Mouse (Mus musculus) embryonic stem cell, embryonic (primary cell): ENCODE measurements around the gene Plpp7.

ENCODE experiments used
- CTCF ChIA-PET, 4 experiments: fragments of 300-600 bp in 2 of 4; fragments of 350-600 bp in 2 of 4; sonication (Branson Sonifier 250); formaldehyde crosslinking; loops; one replicate each; lab custom pipeline; 2022; ENCODE audit warnings: inconsistent platforms in 2 of 4; lab: Charles Lee
- POLR2A ChIA-PET, 4 experiments: fragments of 300-600 bp in 2 of 4; fragments of 350-600 bp in 2 of 4; sonication (Branson Sonifier 250); formaldehyde crosslinking; loops; one replicate each; lab custom pipeline; 2022; ENCODE audit warnings: antibody characterized with exemption in 4 of 4, inconsistent platforms in 1 of 4; lab: Charles Lee

Gene Plpp7

GRCm38 (mm10) chr2:32112548-32112947, 17.2 kb downstream of the Plpp7 start:
- POLR2A ChIA-PET = interaction anchor here in 1 of 4 experiments (0.6 kb wide), 1 partner anchor 19 kb away, joined by 4 read pairs; no protein-coding TSS in a partner anchor
- CTCF ChIA-PET = no interaction called here

DNA sequence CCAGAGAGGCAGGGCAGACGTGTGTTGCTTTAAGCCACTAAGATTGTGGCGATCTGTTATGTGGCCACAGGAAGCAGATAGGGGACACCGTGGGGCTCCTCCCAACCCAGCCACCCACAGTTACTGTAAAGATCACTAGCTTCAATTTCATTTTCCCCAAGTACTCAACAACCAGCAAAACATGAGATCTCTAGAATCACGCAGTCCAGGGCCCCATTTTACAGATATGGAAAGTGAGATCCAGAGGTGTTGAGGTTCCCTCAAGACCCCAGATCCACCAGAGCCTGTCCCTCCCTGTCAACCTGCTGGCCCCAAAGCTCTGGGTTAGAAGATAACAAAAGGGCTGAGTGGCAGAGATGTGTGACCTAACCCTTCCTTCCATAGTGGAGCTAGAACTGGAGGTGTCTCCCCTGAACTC, 20.5 kb downstream of the Plpp7 start:
- CTCF ChIA-PET = no interaction called here
- POLR2A ChIA-PET = interaction anchor here in 1 of 4 experiments (0.6 to 1.0 kb wide), 2 partner anchors 13 kb away, joined by 3 read pairs; no protein-coding TSS in a partner anchor

GRCm38 (mm10) chr2:32119802-32120750, 24.7 kb downstream of the Plpp7 start:
- POLR2A ChIA-PET = interaction anchor here in 1 of 4 experiments (0.7 kb wide), 2 partner anchors 9 to 196 kb away, joined by 3 to 9 read pairs; no protein-coding TSS in a partner anchor
- CTCF ChIA-PET = interaction anchor here in 1 of 4 experiments (0.7 kb wide), 1 partner anchor 739 kb away, joined by 6 read pairs; no protein-coding TSS in a partner anchor

DNA sequence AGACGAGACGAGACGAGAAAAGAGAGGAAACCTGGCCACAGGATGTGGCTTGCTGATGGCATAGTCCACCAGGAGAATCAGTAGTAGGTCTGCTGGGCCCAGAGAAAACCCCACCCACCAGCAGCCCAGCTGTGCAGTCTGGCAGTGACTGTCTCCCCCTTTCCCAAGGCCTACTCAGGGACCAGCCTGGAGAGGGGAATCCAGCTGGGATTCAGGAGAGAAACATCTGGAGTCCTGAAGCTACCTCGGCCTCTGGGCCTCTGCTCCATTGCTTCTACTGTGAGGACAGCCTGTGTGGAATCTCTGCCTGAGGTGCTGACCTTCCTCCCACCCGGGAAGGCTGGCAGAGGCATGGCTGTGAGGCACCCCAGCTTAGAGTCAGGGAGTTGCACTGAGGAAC, 25.8 kb downstream of the Plpp7 start:
- POLR2A ChIA-PET = no interaction called here
- CTCF ChIA-PET = interaction anchor here in 1 of 4 experiments (0.6 kb wide), 1 partner anchor 10 kb away, joined by 4 read pairs; no protein-coding TSS in a partner anchor

- POLR2A ChIA-PET = interaction anchor here in 2 of 4 experiments (0.6 to 0.8 kb wide), 4 partner anchors 40 to 184 kb away, joined by 3 to 4 read pairs (median 4); no protein-coding TSS in a partner anchor
- CTCF ChIA-PET = interaction anchor here in 1 of 4 experiments (0.6 kb wide), 1 partner anchor 9 kb away, joined by 4 read pairs; no protein-coding TSS in a partner anchor
These were observed 26.5 kb downstream of the Plpp7 start for GRCm38 (mm10) chr2:32121785-32122184.

DNA sequence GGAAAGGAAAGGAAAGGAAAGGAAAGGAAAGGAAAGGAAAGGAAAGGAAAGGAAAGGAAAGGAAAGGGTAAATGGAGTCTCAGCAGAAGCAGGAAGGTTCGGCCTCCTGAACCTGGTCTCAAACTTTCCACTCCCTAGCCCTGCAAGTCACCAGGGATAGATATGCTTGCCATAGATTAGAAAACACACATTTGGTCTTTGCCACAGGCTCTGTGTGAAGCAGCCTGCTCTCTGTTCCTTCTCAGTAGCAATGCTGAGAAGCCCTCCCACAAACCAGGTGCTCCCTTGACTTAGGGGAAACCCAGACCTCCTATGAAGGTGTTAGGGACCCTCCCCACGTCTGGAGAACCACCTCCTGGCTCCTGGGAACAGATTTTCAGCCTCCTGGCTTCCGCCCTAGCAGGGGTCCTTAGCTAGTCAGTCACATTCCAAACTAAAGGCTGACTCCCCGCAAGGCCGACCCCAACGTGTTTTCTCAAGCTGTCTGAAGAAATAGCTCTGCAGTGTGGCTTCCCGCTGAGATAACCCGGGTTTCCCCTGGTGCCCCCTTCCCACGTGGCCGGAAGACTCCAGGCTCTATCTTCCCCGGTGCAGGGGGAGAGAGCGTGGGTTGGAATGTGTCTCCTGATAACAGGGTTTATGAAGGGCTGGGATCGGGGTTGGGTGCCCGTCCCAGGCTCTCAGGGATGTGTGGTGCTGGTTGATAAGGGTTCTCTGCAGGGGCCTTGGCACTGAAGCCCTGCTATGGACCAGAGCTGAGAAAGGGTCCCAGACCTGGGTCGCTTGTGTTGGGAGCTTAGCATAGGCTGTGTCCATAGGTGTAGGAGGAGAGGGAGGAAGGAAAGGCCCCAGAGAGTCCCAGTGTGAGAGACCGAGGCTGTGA, 32.6 kb downstream of the Plpp7 start:
- POLR2A ChIA-PET = interaction anchor here in 2 of 4 experiments (0.6 to 2.1 kb wide), 9 partner anchors 12 to 343 kb away, joined by 3 to 6 read pairs (median 4); no protein-coding TSS in a partner anchor

GRCm38 (mm10) chr2:32128536-32128841, 33.2 kb downstream of the Plpp7 start:
- CTCF ChIA-PET = interaction anchor here (0.6 to 1.8 kb wide), 6 partner anchors 9 to 898 kb away, joined by 3 to 9 read pairs (median 4); no protein-coding TSS in a partner anchor
- POLR2A ChIA-PET = interaction anchor here in 2 of 4 experiments (0.6 to 2.1 kb wide), 11 partner anchors 10 to 344 kb away, joined by 3 to 6 read pairs (median 4); no protein-coding TSS in a partner anchor

More for the DNA sequence above, 32.6 kb downstream of the Plpp7 start:
- CTCF ChIA-PET = interaction anchor here (0.6 to 1.8 kb wide), 6 partner anchors 10 to 897 kb away, joined by 3 to 9 read pairs (median 4); no protein-coding TSS in a partner anchor

DNA sequence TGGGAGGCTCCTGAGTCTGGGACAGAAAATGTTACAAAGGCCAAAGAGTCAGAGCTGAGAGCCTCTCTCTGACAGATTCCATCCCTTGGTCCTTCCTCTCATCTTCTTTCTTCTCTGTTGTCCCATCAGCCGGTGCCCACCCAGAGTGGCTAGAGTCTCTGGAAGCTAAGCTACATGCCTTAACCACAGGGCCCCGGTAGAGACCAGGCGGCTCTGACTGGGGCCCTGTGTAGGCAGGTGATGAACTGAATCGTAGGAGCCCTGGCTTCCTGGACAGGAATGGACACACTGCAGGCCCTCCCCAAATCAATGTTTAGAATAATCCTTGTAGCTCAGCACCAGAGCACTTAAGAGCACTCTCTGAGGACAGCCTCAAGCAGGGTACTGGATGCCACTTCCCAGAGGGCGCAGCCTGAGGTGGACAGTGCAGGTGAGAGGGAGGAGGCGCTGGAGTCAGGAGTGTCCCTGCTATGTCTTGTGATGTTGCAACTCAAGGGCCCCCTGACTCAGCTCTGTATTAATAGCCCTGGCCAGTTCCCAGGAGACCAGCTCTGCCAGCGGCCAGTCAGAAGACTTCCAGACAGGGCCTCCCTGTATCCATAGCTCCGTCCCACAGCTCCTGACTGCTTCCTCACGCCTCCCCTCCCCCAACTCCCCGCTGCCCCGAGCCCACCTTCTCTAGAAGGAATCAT, 34.2 kb downstream of the Plpp7 start:
- CTCF ChIA-PET = interaction anchor here in 2 of 4 experiments (0.6 to 1.4 kb wide), 6 partner anchors 17 to 275 kb away, joined by 3 to 9 read pairs (median 3); no protein-coding TSS in a partner anchor
- POLR2A ChIA-PET = interaction anchor here in 3 of 4 experiments (0.6 to 2.1 kb wide), 12 partner anchors 8 to 96 kb away, joined by 3 to 6 read pairs (median 4); no protein-coding TSS in a partner anchor

DNA sequence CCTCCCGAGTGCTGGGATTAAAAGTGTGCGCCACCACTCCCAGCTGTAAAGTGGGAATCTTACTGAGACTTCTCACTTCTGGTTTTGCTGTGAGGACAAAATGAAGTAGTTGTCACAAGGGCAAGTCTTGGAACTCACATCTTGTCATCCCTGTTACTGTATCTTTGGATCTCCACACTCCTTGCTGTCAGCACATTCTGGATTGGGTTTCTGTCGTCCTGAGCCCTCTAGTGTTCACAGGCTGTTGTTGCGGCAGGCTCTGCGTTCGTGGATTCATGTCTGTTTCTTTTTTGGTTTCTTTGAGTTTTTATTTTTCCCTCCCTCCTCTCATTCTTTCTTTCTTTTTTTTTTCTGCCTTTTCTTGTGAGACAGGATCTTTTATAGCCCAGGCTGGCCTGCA, 35.1 kb downstream of the Plpp7 start:
- POLR2A ChIA-PET = interaction anchor here in 3 of 4 experiments (0.7 to 1.3 kb wide), 3 partner anchors 7 to 284 kb away, joined by 3 to 6 read pairs (median 3); no protein-coding TSS in a partner anchor
- CTCF ChIA-PET = interaction anchor here in 2 of 4 experiments (0.5 to 1.4 kb wide), 4 partner anchors 9 to 647 kb away, joined by 3 to 7 read pairs (median 5); no protein-coding TSS in a partner anchor

DNA sequence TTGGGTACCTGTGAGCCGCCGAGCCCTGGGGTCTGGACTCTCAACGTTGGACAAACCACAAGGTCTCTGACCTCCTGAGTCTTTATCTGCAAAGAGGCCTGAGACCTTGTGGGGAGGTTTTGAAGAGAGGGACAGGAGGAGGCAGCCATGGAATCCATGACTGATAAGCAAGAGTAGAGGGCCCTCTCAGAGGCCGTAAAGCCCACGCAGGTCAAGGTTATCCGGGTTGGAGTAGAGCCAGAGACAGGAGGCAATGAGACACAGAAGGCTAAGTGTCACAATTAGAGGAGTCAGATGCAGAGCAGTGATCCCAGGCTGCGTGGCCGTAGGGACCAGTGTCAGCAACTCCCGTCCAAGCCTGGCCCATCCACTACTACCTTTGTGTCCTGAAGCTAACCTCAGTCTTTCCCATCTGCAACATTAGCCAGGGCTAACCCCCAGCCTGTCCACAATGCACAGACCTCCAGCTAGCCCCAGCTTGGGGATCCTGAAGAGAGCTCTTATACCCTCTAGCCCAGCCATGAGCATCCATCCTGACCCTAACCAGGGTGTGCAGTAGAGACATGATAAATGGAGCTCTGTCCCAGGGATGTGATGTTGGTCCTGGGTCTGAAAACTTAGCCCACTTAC, 36.0 kb downstream of the Plpp7 start:
- ChIA-PET CTCF (interaction anchor here (0.5 to 2.3 kb wide), 11 partner anchors 10 to 643 kb away, joined by 3 to 6 read pairs (median 3); no protein-coding TSS in a partner anchor), POLR2A (interaction anchor here (0.5 to 4.5 kb wide), 18 partner anchors 9 to 1975 kb away, joined by 3 to 55 read pairs (median 4); no protein-coding TSS in a partner anchor)

GRCm38 (mm10) chr2:32131866-32132566, 36.7 kb downstream of the Plpp7 start:
- ChIA-PET CTCF (interaction anchor here (0.6 to 2.3 kb wide), 10 partner anchors 43 to 644 kb away, joined by 3 to 6 read pairs (median 3); no protein-coding TSS in a partner anchor), POLR2A (interaction anchor here (0.5 to 4.5 kb wide), 21 partner anchors 8 to 1976 kb away, joined by 3 to 55 read pairs (median 4); no protein-coding TSS in a partner anchor)

DNA sequence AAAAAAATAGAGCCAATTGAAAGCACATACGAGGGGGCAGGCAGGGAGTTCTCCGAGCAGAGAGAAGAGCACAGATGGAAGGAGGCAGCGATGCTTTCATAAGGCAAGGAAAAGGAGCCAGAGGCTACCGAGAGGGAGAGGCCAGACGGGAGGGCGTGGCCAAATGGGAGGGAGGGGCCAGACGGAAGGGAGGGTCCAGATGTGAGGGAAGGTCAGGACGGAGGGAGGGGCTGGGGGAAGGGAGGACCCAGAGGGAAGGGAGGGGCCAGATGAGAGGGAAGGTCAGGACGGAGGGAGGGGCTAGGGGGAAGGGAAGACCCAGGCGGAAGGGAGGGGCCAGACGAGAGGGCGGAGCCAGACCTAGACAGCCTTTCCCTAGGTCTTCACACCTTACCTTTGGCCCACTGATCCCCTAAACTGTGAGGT, 37.3 kb downstream of the Plpp7 start:
- CTCF ChIA-PET = interaction anchor here in 2 of 4 experiments (0.7 to 2.3 kb wide), 3 partner anchors 104 to 272 kb away, joined by 3 to 6 read pairs (median 5); no protein-coding TSS in a partner anchor
- POLR2A ChIA-PET = interaction anchor here in 2 of 4 experiments (0.7 to 4.5 kb wide), 7 partner anchors 8 to 155 kb away, joined by 3 to 55 read pairs (median 6); partner anchors contain the start of genes Golga2 (in 1 of the 2) and Swi5 (in 1 of the 2)

- POLR2A ChIA-PET = interaction anchor here (0.6 to 7.3 kb wide), 31 partner anchors 9 to 362 kb away, joined by 3 to 125 read pairs (median 4); partner anchors contain the start of genes Swi5 (in 2 of the 4), Golga2 (in 1 of the 4), Nup214 (in 1 of the 4) and Prrc2b (in 1 of the 4)
- CTCF ChIA-PET = interaction anchor here (0.5 to 2.3 kb wide), 76 partner anchors 8 to 629 kb away, joined by 3 to 16 read pairs (median 4); partner anchors contain the start of genes Fam78a (in 2 of the 4), Swi5 (in 2 of the 4), 1110008P14Rik (in 1 of the 4) and 9430097D07Rik (in 1 of the 4)
These were observed 38.7 kb downstream of the Plpp7 start for GRCm38 (mm10) chr2:32134039-32134438.

GRCm38 (mm10) chr2:32137667-32138266, 42.4 kb downstream of the Plpp7 start:
- ChIA-PET CTCF (interaction anchor here in 2 of 4 experiments (0.6 to 2.4 kb wide), 22 partner anchors 9 to 354 kb away, joined by 3 to 12 read pairs (median 4); partner anchors contain the start of gene Swi5 (in 1 of the 2)), POLR2A (interaction anchor here (0.6 to 7.3 kb wide), 75 partner anchors 8 to 590 kb away, joined by 3 to 125 read pairs (median 4); partner anchors contain the start of genes Swi5 (in 3 of the 4), Pomt1 (in 2 of the 4), 1110008P14Rik (in 1 of the 4) and Golga2 (in 1 of the 4))
